Mouse (Mus musculus): ENCODE results near the gene Cadm3. TPM values are rescaled to one million over a fixed set of nuclear protein-coding genes. Genes with fewer than 3 reads are reported as not detected.
A peak's percentile ranks its signal among the peaks of the same experiment; 100 is the strongest.
"Not testable (repeated sequence)": the region's sequence is repeated elsewhere in the genome, so short reads cannot be mapped to it uniquely, and the experiment has no call there.

The Cadm3 gene
- total RNA-seq, 2 experiments from 2014 or later: 2.1 to 2.3 TPM

DNA sequence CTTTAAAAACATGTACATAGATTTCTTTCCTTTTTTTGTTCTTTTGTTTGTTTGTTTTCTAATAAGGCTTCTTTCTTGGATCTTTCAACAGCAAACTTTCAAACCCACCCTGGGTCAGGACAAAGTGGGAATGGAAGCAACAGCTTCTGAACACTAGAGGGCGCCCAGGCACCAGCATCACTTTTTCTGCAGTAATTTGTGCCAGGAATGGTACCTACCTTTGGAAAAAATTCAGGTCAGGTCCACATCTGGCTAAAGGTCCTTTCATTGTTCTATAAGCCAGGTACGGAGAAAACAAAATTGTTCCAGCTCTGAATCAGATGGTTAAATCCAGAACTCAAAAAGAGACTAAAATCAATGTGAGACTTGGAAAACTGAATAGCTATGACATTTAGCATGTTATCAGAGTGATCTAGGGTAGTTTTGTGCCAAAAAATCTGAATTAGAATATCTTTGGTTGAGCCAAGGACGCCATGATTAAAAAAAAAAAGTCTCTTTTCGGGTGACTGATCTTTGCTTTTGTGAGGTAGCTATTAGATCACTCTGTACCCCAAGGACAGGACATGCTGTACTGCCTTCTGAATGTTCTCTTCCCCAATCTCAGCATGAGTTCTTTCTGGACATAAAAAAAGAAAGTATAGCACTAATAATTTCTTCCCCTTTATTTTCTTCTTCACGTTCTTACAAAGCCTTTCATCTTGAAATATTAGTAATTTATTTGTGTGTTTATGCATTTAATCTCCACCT, 43.5 kb downstream of the Cadm3 start:
- peak; percentile 14 to 51 for DNase-seq

- no peak for DNase-seq
These were observed 45.3 kb downstream of the Cadm3 start for GRCm38 (mm10) chr1:173322249-173322627.

GRCm38 (mm10) chr1:173321593-173322248, 45.8 kb downstream of the Cadm3 start:
- DNase-seq: no peak

- DNase-seq: no peak
These were observed 49.5 kb downstream of the Cadm3 start for GRCm38 (mm10) chr1:173317925-173318477.

- DNase-seq: no peak
These were observed 51.8 kb downstream of the Cadm3 start for GRCm38 (mm10) chr1:173315725-173316124.

DNA sequence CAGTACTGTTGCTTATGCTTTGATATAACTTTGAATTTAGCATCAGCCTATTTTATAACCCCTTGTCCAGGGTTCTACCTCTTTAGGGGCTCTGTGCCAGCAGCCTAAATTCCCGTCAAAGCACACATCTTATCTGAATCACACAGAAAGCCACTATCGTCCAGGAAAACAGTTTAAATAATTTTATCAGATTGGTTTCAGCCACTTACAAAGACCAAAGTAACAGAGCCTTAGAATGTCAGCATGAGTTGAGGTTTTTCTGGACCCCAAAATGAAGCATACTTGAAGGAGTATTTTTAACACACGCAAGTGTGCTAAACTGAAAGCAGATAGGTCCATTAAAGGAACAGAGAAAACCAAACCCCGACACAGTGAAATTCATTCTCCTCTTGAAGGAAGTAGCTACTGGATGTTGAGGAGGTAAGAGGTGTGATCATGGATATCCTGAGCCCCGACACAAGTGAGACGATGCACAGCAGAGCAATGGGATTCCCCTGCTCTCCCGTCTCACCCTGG, 53.9 kb downstream of the Cadm3 start:
- DNase-seq: not testable (repeated sequence)

DNA sequence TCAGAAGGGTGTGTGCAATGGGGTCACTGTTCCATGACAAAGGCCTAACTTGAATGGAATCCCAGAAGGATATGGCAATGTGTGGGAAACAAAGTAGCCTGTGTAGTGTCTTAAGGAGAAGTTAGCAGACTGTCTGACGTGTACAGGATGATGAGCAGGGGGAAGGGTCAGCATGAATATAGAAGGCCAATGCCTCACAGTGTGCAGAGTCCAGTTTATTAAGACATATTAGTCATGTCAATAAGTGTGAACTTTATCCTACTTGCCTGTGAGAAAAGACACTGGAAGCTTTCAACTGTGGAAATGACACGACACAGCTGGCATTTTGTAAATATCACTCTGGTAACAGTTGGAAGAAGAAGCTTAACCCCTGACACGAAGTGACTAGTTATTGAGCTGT, 64.7 kb downstream of the Cadm3 start:
- DNase-seq: not testable (repeated sequence)

Other genes with a start within 250 kb of the Cadm3 start
- not detected for gene Olfr1408, start 230.3 kb downstream of the Cadm3 start, total RNA-seq (2021)
- not detected for gene Olfr1406, start 177.1 kb downstream of the Cadm3 start, total RNA-seq (2021)
- gene Olfr218, start 169.9 kb downstream of the Cadm3 start, total RNA-seq (2021): not detected
- gene Olfr1404, start 155.3 kb downstream of the Cadm3 start, total RNA-seq (2021): not detected
- not detected for gene Fcer1a, start 140.5 kb downstream of the Cadm3 start, total RNA-seq (2021)
- gene Olfr418, start 101.7 kb downstream of the Cadm3 start, total RNA-seq (2021): not detected
- gene Mptx2, start 89.9 kb downstream of the Cadm3 start, total RNA-seq (2021): not detected
- 1 to 10 TPM in 1 of 2 experiments, under 1 TPM in 1; 0.30 to 1.0 TPM for gene Ackr1, start 33.9 kb downstream of the Cadm3 start, total RNA-seq (2021)
- gene Aim2, start 16.8 kb downstream of the Cadm3 start, total RNA-seq (2021): 1 to 10 TPM; 1.2 to 1.6 TPM
- gene Ifi206, start 123.3 kb upstream of the Cadm3 start, total RNA-seq (2021): under 1 TPM; 0.17 to 0.93 TPM
- gene Ifi214, start 168.3 kb upstream of the Cadm3 start, total RNA-seq (2021): under 1 TPM in 1 of 2 experiments, not detected in 1; 0.33 TPM
- under 1 TPM; 0.17 to 0.90 TPM for gene Ifi213, start 231.6 kb upstream of the Cadm3 start, total RNA-seq (2021)